Mouse (Mus musculus) embryonic facial prominence, embryonic 14.5 days (tissue): Measurements from ENCODE around the gene 2410015M20Rik. TPM values are rescaled to one million over a fixed set of nuclear protein-coding genes. Genes with fewer than 3 reads are reported as not detected.

Experiments
- polyA plus RNA-seq: library from polyadenylated mRNA; unstranded; fragments of >200 nt; fragmentation: Nextera tagmentation; extraction: Ambion mirVana; gene quantifications from 2 replicates; pipeline ENCODE4 v1.2.1, GENCODE M21; 2014

2410015M20Rik gene
- polyA plus RNA-seq, 1 experiment from 2014 or later: 281 TPM

Other genes starting within 250 kb of the 2410015M20Rik start
- 104 and 116 TPM in 2 replicates for gene Ptprs, start 133.3 kb downstream of the 2410015M20Rik start, polyA plus RNA-seq
- gene Znrf4, start 97.3 kb downstream of the 2410015M20Rik start, polyA plus RNA-seq: not detected in 2 replicates
- gene Gm20219, start 55.4 kb downstream of the 2410015M20Rik start, polyA plus RNA-seq: 3.9 and 4.2 TPM in 2 replicates
- 50.2 and 54.8 TPM in 2 replicates for gene Safb2, start 25.2 kb downstream of the 2410015M20Rik start, polyA plus RNA-seq
- 62.9 and 68.2 TPM in 2 replicates for gene Safb, start 24.9 kb downstream of the 2410015M20Rik start, polyA plus RNA-seq
- 2,068 and 2,222 TPM in 2 replicates for gene Rpl36, start 3.6 kb upstream of the 2410015M20Rik start, polyA plus RNA-seq
- gene Lonp1, start 17.1 kb upstream of the 2410015M20Rik start, polyA plus RNA-seq: 44.0 and 51.8 TPM in 2 replicates
- gene Catsperd, start 18.4 kb upstream of the 2410015M20Rik start, polyA plus RNA-seq: 0.24 and 0.31 TPM in 2 replicates
- gene Ranbp3, start 63.5 kb upstream of the 2410015M20Rik start, polyA plus RNA-seq: 78.8 and 87.8 TPM in 2 replicates
- 424 and 466 TPM in 2 replicates for gene Ndufa11, start 108.0 kb upstream of the 2410015M20Rik start, polyA plus RNA-seq
- gene Vmac, start 108.3 kb upstream of the 2410015M20Rik start, polyA plus RNA-seq: 18.6 and 21.4 TPM in 2 replicates
- 14.0 and 17.4 TPM in 2 replicates for gene Nrtn, start 147.8 kb upstream of the 2410015M20Rik start, polyA plus RNA-seq
- gene Dus3l, start 155.0 kb upstream of the 2410015M20Rik start, polyA plus RNA-seq: 33.3 and 42.0 TPM in 2 replicates
- gene Prr22, start 160.5 kb upstream of the 2410015M20Rik start, polyA plus RNA-seq: 0.61 and 1.2 TPM in 2 replicates
- 3.5 and 5.3 TPM in 2 replicates for gene Rfx2, start 221.2 kb upstream of the 2410015M20Rik start, polyA plus RNA-seq